Mouse (Mus musculus) left cerebral cortex, adult 9 months (tissue): ENCODE measurements at regions not wholly inside any gene's neighbourhood (a gene's known extent, or its start where the extent isn't known, plus 50 kb on each side); places are given as distances from the start of the nearest gene placed in this dataset.

Source experiments
- DNase-seq, 2 experiments: peaks; one replicate each; pipeline ENCODE4 v3.0.0; 2022; ENCODE audit warnings: low spot score in 2 of 2

GRCm38 (mm10) chr2:114828192-114828591 lies 173.4 kb upstream of the Dph6 start:
- DNase-seq, result no peak

GRCm38 (mm10) chr2:114835694-114836093 lies 180.9 kb upstream of the Dph6 start:
- no peak for DNase-seq

- DNase-seq, result no peak
Observed at GRCm38 (mm10) chr2:114843696-114844388, 189.1 kb upstream of the Dph6 start.

- DNase-seq, result no peak
Observed at GRCm38 (mm10) chr2:114844389-114844771, 189.6 kb upstream of the Dph6 start.

GRCm38 (mm10) chr2:114848439-114848838 lies 193.7 kb upstream of the Dph6 start:
- no peak for DNase-seq

GRCm38 (mm10) chr2:114848914-114849313 lies 194.2 kb upstream of the Dph6 start:
- no peak for DNase-seq

- peak; percentile 20 to 79 for DNase-seq
Observed at GRCm38 (mm10) chr2:114853715-114854530, 199.2 kb upstream of the Dph6 start.

GRCm38 (mm10) chr2:114872272-114872671 lies 217.5 kb upstream of the Dph6 start:
- no peak for DNase-seq

- DNase-seq, result no peak
Observed at GRCm38 (mm10) chr2:114873090-114873489, 218.3 kb upstream of the Dph6 start.

GRCm38 (mm10) chr2:114879084-114879483 lies 224.3 kb upstream of the Dph6 start:
- DNase-seq, result no peak

GRCm38 (mm10) chr2:114879784-114880183 lies 225.0 kb upstream of the Dph6 start:
- no peak for DNase-seq

- DNase-seq, result no peak
Observed at GRCm38 (mm10) chr2:114885734-114886260, 231.0 kb upstream of the Dph6 start.

GRCm38 (mm10) chr2:114898812-114899211 lies 244.0 kb upstream of the Dph6 start:
- DNase-seq, result no peak

- no peak for DNase-seq
Observed at GRCm38 (mm10) chr2:114911845-114912500, 257.2 kb upstream of the Dph6 start.

- DNase-seq, result no peak
Observed at GRCm38 (mm10) chr2:114915025-114915690, 260.4 kb upstream of the Dph6 start.

GRCm38 (mm10) chr2:114918420-114919332 lies 263.9 kb upstream of the Dph6 start:
- DNase-seq, result peak in 1 of 2 experiments; percentile 8

GRCm38 (mm10) chr2:114923911-114924310 lies 269.1 kb upstream of the Dph6 start:
- DNase-seq, result no peak

- DNase-seq, result no peak
Observed at GRCm38 (mm10) chr2:114935436-114935835, 280.7 kb upstream of the Dph6 start.

- no peak for DNase-seq
Observed at GRCm38 (mm10) chr2:114938416-114939147, 283.8 kb upstream of the Dph6 start.

GRCm38 (mm10) chr2:114966111-114966510 lies 311.3 kb upstream of the Dph6 start:
- DNase-seq, result no peak
